Mouse (Mus musculus) right cerebral cortex, postnatal 14 days (tissue): ENCODE data around the gene Mrps7.
"Not testable (repeated sequence)": the region's sequence is repeated elsewhere in the genome, so short reads cannot be mapped to it uniquely, and the experiment has no call there.

ENCODE experiments used
- DNase-seq: peaks from one replicate; pipeline ENCODE4 v3.0.0; 2022

Mrps7 gene

GRCm38 (mm10) chr11:115629734-115630531 lies 26.2 kb downstream of the Mrps7 start:
- no peak for DNase-seq

GRCm38 (mm10) chr11:115630532-115631504 lies 27.1 kb downstream of the Mrps7 start:
- no peak for DNase-seq

- no peak for DNase-seq
Observed at GRCm38 (mm10) chr11:115631505-115631890, 27.8 kb downstream of the Mrps7 start.

GRCm38 (mm10) chr11:115632247-115632646 lies 28.5 kb downstream of the Mrps7 start:
- no peak for DNase-seq

GRCm38 (mm10) chr11:115632862-115633261 lies 29.1 kb downstream of the Mrps7 start:
- DNase-seq: no peak

- no peak for DNase-seq
Observed at GRCm38 (mm10) chr11:115634109-115634508, 30.4 kb downstream of the Mrps7 start.

- DNase-seq: no peak
Observed at GRCm38 (mm10) chr11:115635041-115635440, 31.3 kb downstream of the Mrps7 start.

GRCm38 (mm10) chr11:115635484-115635883 lies 31.8 kb downstream of the Mrps7 start:
- no peak for DNase-seq

GRCm38 (mm10) chr11:115636960-115637359 lies 33.2 kb downstream of the Mrps7 start:
- DNase-seq: no peak

GRCm38 (mm10) chr11:115638498-115639409 lies 35.0 kb downstream of the Mrps7 start:
- DNase-seq: no peak

- no peak for DNase-seq
Observed at GRCm38 (mm10) chr11:115639540-115639939, 35.8 kb downstream of the Mrps7 start.

- DNase-seq: no peak
Observed at GRCm38 (mm10) chr11:115640311-115640828, 36.6 kb downstream of the Mrps7 start.

GRCm38 (mm10) chr11:115640978-115641663 lies 37.4 kb downstream of the Mrps7 start:
- DNase-seq: no peak

GRCm38 (mm10) chr11:115641664-115642036 lies 37.9 kb downstream of the Mrps7 start:
- DNase-seq: no peak

- DNase-seq: no peak
Observed at GRCm38 (mm10) chr11:115642705-115643104, 39.0 kb downstream of the Mrps7 start.

- DNase-seq: no peak
Observed at GRCm38 (mm10) chr11:115643265-115643664, 39.5 kb downstream of the Mrps7 start.

GRCm38 (mm10) chr11:115644308-115644707 lies 40.6 kb downstream of the Mrps7 start:
- no peak for DNase-seq

- DNase-seq: not testable (repeated sequence)
Observed at GRCm38 (mm10) chr11:115645498-115645897, 41.8 kb downstream of the Mrps7 start.

GRCm38 (mm10) chr11:115646439-115646838 lies 42.7 kb downstream of the Mrps7 start:
- DNase-seq: no peak

- DNase-seq: peak; percentile 42
Observed at GRCm38 (mm10) chr11:115647459-115647858, 43.7 kb downstream of the Mrps7 start.

- DNase-seq: peak; percentile 33
Observed at GRCm38 (mm10) chr11:115649706-115650105, 46.0 kb downstream of the Mrps7 start.

GRCm38 (mm10) chr11:115651680-115652079 lies 48.0 kb downstream of the Mrps7 start:
- DNase-seq: no peak
